Mouse (Mus musculus): Measurements from ENCODE around the gene Hist1h4m. TPM values are rescaled to one million over a fixed set of nuclear protein-coding genes. Genes with fewer than 3 reads are reported as not detected.
A peak's percentile ranks its signal among the peaks of the same experiment; 100 is the strongest.
"Not testable (repeated sequence)": the region's sequence is repeated elsewhere in the genome, so short reads cannot be mapped to it uniquely, and the experiment has no call there.

Gene Hist1h4m
- polyA plus RNA-seq, 1 experiment from 2014 or later, result not detected

GRCm38 (mm10) chr13:21831418-21832394 is 20.2 kb downstream of the Hist1h4m start, which contains the start of gene Hist1h4n:
TSS of gene Hist1h4n (minus strand) at chr13:21832196.
- H3K9me3 ChIP-seq (replicated peaks; ENCODE audit: control insufficient read depth, low read length); DNase-seq (ENCODE audit: low spot score); H3K27ac ChIP-seq (ENCODE audit: low read depth, low read length); H3K9ac ChIP-seq (ENCODE audit: low read length); H3K27me3 ChIP-seq (replicated peaks; ENCODE audit: control insufficient read depth, insufficient read depth, low read length); H3K36me3 ChIP-seq (ENCODE audit: control insufficient read depth, insufficient read depth, low read length); H3K4me1 ChIP-seq (ENCODE audit: control insufficient read depth, insufficient read depth, low read length); H3K4me3 ChIP-seq (ENCODE audit: low read depth, low read length): not testable (repeated sequence)
- peak within 1 kb of the TSS; percentile 33; the same call in 1 of the 2 replicates for H3K4me2 ChIP-seq (ENCODE audit: low read length)
- peak; percentile 85 for ATAC-seq
- WGBS, result 0% methylated on average over 20 of the region's 58 CpGs

- ATAC-seq, result peak; percentile 95
- H3K4me2 ChIP-seq (ENCODE audit: low read length); H3K4me3 ChIP-seq (ENCODE audit: low read depth, low read length); H3K9me3 ChIP-seq (replicated peaks; ENCODE audit: control insufficient read depth, low read length); H3K9ac ChIP-seq (ENCODE audit: low read length); H3K36me3 ChIP-seq (ENCODE audit: control insufficient read depth, insufficient read depth, low read length); H3K27ac ChIP-seq (ENCODE audit: low read depth, low read length); H3K4me1 ChIP-seq (ENCODE audit: control insufficient read depth, insufficient read depth, low read length); H3K27me3 ChIP-seq (replicated peaks; ENCODE audit: control insufficient read depth, insufficient read depth, low read length); DNase-seq (ENCODE audit: low spot score): not testable (repeated sequence)
- no CpG with 5 or more reads among the region's 24 CpGs for WGBS
These were observed 21.9 kb downstream of the Hist1h4m start, which contains the start of the genes Hist1h2ap and Hist1h2br for GRCm38 (mm10) chr13:21833461-21833860. TSS of gene Hist1h2ap (minus strand) at chr13:21833507. TSS of gene Hist1h2br (plus strand) at chr13:21833743.

GRCm38 (mm10) chr13:21840508-21840907 is 29.0 kb downstream of the Hist1h4m start:
- not testable (repeated sequence) for H3K4me2 ChIP-seq (ENCODE audit: low read length); H3K9ac ChIP-seq (ENCODE audit: low read length); H3K27ac ChIP-seq (ENCODE audit: low read depth, low read length); DNase-seq (ENCODE audit: low spot score); H3K27me3 ChIP-seq (replicated peaks; ENCODE audit: control insufficient read depth, insufficient read depth, low read length); H3K4me1 ChIP-seq (ENCODE audit: control insufficient read depth, insufficient read depth, low read length); H3K9me3 ChIP-seq (replicated peaks; ENCODE audit: control insufficient read depth, low read length); H3K36me3 ChIP-seq (ENCODE audit: control insufficient read depth, insufficient read depth, low read length); H3K4me3 ChIP-seq (ENCODE audit: low read depth, low read length)
- no CpG with 5 or more reads among the region's 4 CpGs for WGBS
- peak; percentile 83 for ATAC-seq

GRCm38 (mm10) chr13:21846356-21846755 is 34.8 kb downstream of the Hist1h4m start:
- not testable (repeated sequence) for H3K27me3 ChIP-seq (replicated peaks; ENCODE audit: control insufficient read depth, insufficient read depth, low read length); H3K4me1 ChIP-seq (ENCODE audit: control insufficient read depth, insufficient read depth, low read length); H3K36me3 ChIP-seq (ENCODE audit: control insufficient read depth, insufficient read depth, low read length); H3K4me3 ChIP-seq (ENCODE audit: low read depth, low read length); DNase-seq (ENCODE audit: low spot score); H3K9ac ChIP-seq (ENCODE audit: low read length); ATAC-seq; H3K4me2 ChIP-seq (ENCODE audit: low read length); H3K9me3 ChIP-seq (replicated peaks; ENCODE audit: control insufficient read depth, low read length); H3K27ac ChIP-seq (ENCODE audit: low read depth, low read length)

GRCm38 (mm10) chr13:21847883-21848282 is 36.3 kb downstream of the Hist1h4m start:
- no peak for DNase-seq (ENCODE audit: low spot score)
- WGBS, result 8% methylated on average over 8 of the region's 8 CpGs
- H3K4me2 ChIP-seq (ENCODE audit: low read length), result no peak overlapping the region

GRCm38 (mm10) chr13:21850696-21851095 is 39.1 kb downstream of the Hist1h4m start:
- not testable (repeated sequence) for H3K27me3 ChIP-seq (replicated peaks; ENCODE audit: control insufficient read depth, insufficient read depth, low read length); ATAC-seq; DNase-seq (ENCODE audit: low spot score); H3K4me2 ChIP-seq (ENCODE audit: low read length); H3K4me1 ChIP-seq (ENCODE audit: control insufficient read depth, insufficient read depth, low read length); H3K27ac ChIP-seq (ENCODE audit: low read depth, low read length); H3K4me3 ChIP-seq (ENCODE audit: low read depth, low read length); H3K36me3 ChIP-seq (ENCODE audit: control insufficient read depth, insufficient read depth, low read length); H3K9me3 ChIP-seq (replicated peaks; ENCODE audit: control insufficient read depth, low read length); H3K9ac ChIP-seq (ENCODE audit: low read length)
- 48% methylated on average over 1 of the region's 1 CpGs for WGBS

More at GRCm38 (mm10) chr13:21847883-21848282, 36.3 kb downstream of the Hist1h4m start:
- Histone ChIP-seq H3K9ac (ENCODE audit: low read length) (no peak overlapping the region), H3K27ac (ENCODE audit: low read depth, low read length) (no peak overlapping the region), H3K4me1 (ENCODE audit: control insufficient read depth, insufficient read depth, low read length) (no peaks in the 10 kb centered on the region), H3K27me3 (replicated peaks; ENCODE audit: control insufficient read depth, insufficient read depth, low read length) (no peaks in the 10 kb centered on the region), H3K36me3 (ENCODE audit: control insufficient read depth, insufficient read depth, low read length) (no peaks in the 10 kb centered on the region), H3K9me3 (replicated peaks; ENCODE audit: control insufficient read depth, low read length) (no peaks in the 10 kb centered on the region), H3K4me3 (ENCODE audit: low read depth, low read length) (no peak overlapping the region)
- ATAC-seq, result no peak

- no peak overlapping the region for H3K27ac ChIP-seq (ENCODE audit: low read depth, low read length)
- peak; percentile 13 for DNase-seq (ENCODE audit: low spot score)
- no peak overlapping the region for H3K9ac ChIP-seq (ENCODE audit: low read length)
- no peaks in the 10 kb centered on the region for H3K4me1 ChIP-seq (ENCODE audit: control insufficient read depth, insufficient read depth, low read length)
- ATAC-seq, result no peak
- H3K4me2 ChIP-seq (ENCODE audit: low read length), result no peak overlapping the region
- WGBS, result 65% methylated on average over 3 of the region's 3 CpGs
- no peaks in the 10 kb centered on the region for H3K9me3 ChIP-seq (replicated peaks; ENCODE audit: control insufficient read depth, low read length)
- H3K36me3 ChIP-seq (ENCODE audit: control insufficient read depth, insufficient read depth, low read length), result no peaks in the 10 kb centered on the region
- no peaks in the 10 kb centered on the region for H3K27me3 ChIP-seq (replicated peaks; ENCODE audit: control insufficient read depth, insufficient read depth, low read length)
- H3K4me3 ChIP-seq (ENCODE audit: low read depth, low read length), result no peak overlapping the region
These were observed 40.8 kb downstream of the Hist1h4m start for GRCm38 (mm10) chr13:21852215-21852945.

- no peaks in the 10 kb centered on the region for H3K36me3 ChIP-seq (ENCODE audit: control insufficient read depth, insufficient read depth, low read length)
- peak overlapping the region; percentile 33 for H3K4me3 ChIP-seq (ENCODE audit: low read depth, low read length)
- H3K9ac ChIP-seq (ENCODE audit: low read length), result no peak overlapping the region
- peak overlapping the region; percentile 47; the same call in 1 of the 2 replicates for H3K4me2 ChIP-seq (ENCODE audit: low read length)
- DNase-seq (ENCODE audit: low spot score) (peak; percentile 67), ATAC-seq (peak; percentile 48; the same call in 1 of the 2 replicates)
- no peaks in the 10 kb centered on the region for H3K27me3 ChIP-seq (replicated peaks; ENCODE audit: control insufficient read depth, insufficient read depth, low read length)
- no peaks in the 10 kb centered on the region for H3K9me3 ChIP-seq (replicated peaks; ENCODE audit: control insufficient read depth, low read length)
- no peak overlapping the region for H3K27ac ChIP-seq (ENCODE audit: low read depth, low read length)
- H3K4me1 ChIP-seq (ENCODE audit: control insufficient read depth, insufficient read depth, low read length), result no peaks in the 10 kb centered on the region
- under 1% methylated on average over 11 of the region's 11 CpGs for WGBS
These were observed 43.6 kb downstream of the Hist1h4m start for GRCm38 (mm10) chr13:21855146-21855545.

All from forebrain, embryonic 14.5 days (tissue).